Mouse (Mus musculus): Measurements from ENCODE around the gene Hivep3.

- TF ChIP-seq CTCF (IDR thresholded peaks at IDR 0.05; ENCODE audit: borderline replicate concordance, control insufficient read depth, extremely low read depth, insufficient read depth, low read length, poor library complexity), result no peak
- TF ChIP-seq POLR2A (IDR thresholded peaks at IDR 0.05; ENCODE audit: control insufficient read depth, extremely low read depth, insufficient read depth, low read length, poor library complexity), result no peak
Observed at GRCm38 (mm10) chr4:119879671-119880070, 146.1 kb downstream of the Hivep3 start.

Data from thymus, adult 2 months (tissue).